Mouse (Mus musculus): Measurements from ENCODE around the gene Naa30.
"Not testable (repeated sequence)": the region's sequence is repeated elsewhere in the genome, so short reads cannot be mapped to it uniquely, and the experiment has no call there.

Naa30 gene

GRCm38 (mm10) chr14:49171867-49172581 is at the start of gene Naa30:
Gene Naa30 (plus strand): TSS chr14:49172226.
- peak; percentile 97 to 98 for DNase-seq (ENCODE audit: low spot score in 2 of 2)

DNA sequence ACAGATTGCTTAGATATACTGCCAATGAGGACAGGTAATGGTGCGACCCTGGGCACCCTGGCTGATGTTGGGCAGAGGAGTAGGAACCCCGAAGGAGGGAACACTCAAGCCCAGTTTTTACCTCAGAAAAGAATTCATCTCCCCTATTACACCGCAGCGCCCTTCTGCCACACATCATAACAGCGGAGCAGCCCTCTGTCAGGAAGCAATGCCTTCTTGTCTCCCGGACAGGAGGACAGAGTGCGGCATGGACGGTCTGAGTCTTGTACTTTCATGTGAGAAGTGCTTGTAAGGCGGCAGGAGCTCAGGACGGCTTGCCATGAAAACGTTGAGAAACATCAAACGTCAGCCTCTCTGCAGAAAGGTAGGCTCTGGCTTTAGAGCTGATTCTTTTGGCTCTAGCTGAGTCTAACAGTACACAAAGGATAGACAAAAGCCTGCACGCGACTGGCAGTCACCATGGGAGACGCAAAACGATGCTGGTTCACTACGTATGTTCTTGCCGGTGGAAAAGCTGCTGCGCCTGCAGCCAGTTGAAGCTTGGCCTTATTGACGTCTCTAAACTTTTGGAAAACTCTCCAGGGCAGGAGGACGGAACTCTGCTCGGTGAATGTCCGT is 44.8 kb upstream of the Naa30 start:
- DNase-seq (ENCODE audit: low spot score in 2 of 2), result no peak

GRCm38 (mm10) chr14:49128544-49129263 is 43.3 kb upstream of the Naa30 start:
- DNase-seq (ENCODE audit: low spot score in 2 of 2), result no peak

GRCm38 (mm10) chr14:49132391-49132790 is 39.6 kb upstream of the Naa30 start:
- no peak for DNase-seq (ENCODE audit: low spot score in 2 of 2)

GRCm38 (mm10) chr14:49138171-49138570 is 33.9 kb upstream of the Naa30 start:
- DNase-seq (ENCODE audit: low spot score in 2 of 2), result no peak

GRCm38 (mm10) chr14:49140756-49141155 is 31.3 kb upstream of the Naa30 start:
- DNase-seq (ENCODE audit: low spot score in 2 of 2), result no peak

DNA sequence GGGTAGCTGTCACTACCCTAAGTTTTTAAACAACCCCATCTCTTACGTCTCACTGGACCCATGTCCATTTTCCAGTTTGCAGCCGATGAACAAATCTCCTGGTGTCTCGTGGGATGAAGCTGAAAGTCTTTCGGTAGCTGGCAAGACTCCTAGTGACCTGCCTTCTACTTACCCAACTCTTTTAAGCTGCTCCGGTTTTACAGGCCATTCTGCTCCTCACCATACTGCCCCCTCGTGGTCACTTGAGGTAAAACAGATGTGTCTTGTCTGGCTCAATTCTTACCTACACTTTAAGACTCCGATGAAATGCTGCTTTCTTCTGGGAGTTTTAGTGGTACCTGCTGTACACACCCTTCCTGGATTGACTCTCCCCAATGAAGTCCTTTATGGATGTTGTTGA is 18.2 kb upstream of the Naa30 start:
- DNase-seq (ENCODE audit: low spot score in 2 of 2), result peak; percentile 47 to 72

DNA sequence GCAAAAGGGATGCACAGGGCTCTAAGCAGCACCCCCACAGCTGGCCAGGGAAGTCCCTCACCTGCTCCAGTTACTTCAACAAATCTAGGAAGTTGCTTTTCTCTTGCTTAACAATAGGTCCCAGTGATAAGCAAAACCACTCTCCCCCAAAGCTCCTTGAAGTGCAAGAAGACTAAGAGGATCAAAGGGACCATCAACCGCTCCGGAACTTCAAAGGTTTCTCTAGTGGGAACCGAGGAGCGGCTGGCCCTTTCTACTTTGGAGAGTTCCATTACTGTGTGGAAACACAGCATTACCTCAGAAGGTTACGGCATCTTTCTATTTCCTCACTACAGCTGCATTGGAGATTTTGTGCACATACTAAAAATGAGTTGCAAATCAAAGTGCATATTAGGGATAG is 16.5 kb upstream of the Naa30 start:
- DNase-seq (ENCODE audit: low spot score in 2 of 2), result no peak

- DNase-seq (ENCODE audit: low spot score in 2 of 2), result no peak
These were observed 13.7 kb upstream of the Naa30 start for GRCm38 (mm10) chr14:49158143-49158925.

GRCm38 (mm10) chr14:49171286-49171685 is 740 bp upstream of the Naa30 start:
- DNase-seq (ENCODE audit: low spot score in 2 of 2), result no peak

GRCm38 (mm10) chr14:49172582-49172988 is 559 bp downstream of the Naa30 start:
- DNase-seq (ENCODE audit: low spot score in 2 of 2), result peak in 1 of 2 experiments; percentile 51

GRCm38 (mm10) chr14:49173290-49174135 is 1.5 kb downstream of the Naa30 start:
- DNase-seq (ENCODE audit: low spot score in 2 of 2), result peak in 1 of 2 experiments; percentile 8

DNA sequence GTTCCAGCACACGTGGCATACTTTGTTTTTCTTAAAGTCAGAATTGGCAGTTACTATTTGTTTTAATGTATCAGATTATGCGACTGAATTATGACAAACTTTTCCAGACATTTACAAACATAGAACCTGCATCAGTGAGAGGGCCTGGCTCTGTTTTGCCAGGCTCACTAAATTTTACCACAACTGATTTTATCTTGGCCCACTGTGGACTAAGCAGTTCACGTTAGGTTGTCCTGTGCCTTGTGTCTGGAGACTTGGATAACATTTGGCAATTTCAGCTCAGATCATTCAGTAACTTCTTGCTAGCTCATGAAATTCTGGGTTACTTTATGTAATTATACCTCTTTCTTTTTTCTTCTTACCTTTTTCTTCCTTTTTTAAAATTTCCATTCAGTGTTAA is 7.7 kb downstream of the Naa30 start:
- DNase-seq (ENCODE audit: low spot score in 2 of 2), result no peak

DNA sequence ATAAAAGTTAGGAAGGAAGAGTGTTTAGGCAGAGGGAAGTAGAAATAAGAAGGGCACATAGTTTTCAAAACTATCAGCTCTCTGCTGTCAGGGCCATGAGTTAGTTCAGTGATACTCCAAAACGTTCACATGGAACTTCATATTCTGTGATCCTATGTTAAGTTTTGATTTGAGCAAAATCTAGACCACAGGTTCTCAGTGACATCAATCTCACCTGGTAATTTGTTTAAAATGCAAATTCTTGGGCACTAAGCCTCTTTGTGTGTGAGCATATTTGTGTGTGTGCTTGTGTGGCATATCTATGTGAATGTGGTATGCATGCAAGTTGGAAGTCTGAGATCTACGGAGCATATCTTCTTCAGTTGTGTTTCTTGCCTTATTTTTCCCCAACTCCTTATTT is 14.2 kb downstream of the Naa30 start:
- no peak for DNase-seq (ENCODE audit: low spot score in 2 of 2)

DNA sequence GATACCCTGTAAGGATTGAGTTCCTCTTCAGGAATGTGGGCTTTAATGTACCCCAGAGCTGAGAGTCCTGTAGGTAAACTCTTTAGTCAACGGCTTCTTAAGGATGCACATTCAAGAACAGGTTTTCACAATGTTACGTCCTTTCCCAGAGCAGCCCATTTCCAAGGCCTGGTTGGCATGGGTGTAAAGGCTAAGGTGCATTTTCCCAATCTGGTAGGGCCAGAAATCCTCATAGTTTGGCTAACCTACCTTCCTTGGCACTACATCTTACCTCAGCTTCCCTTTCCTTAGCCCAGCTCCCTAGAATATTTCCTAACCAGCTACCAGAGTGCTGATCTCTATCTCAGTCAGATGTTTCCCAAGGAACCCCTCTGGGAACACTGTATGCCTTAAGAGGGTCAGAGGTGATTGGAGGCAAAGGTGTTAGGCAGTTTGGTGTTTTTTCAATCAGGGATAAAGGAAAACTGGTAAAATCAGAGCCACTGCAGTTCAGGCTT is 25.1 kb downstream of the Naa30 start:
- no peak for DNase-seq (ENCODE audit: low spot score in 2 of 2)

GRCm38 (mm10) chr14:49201073-49201778 is 29.2 kb downstream of the Naa30 start:
- no peak for DNase-seq (ENCODE audit: low spot score in 2 of 2)

DNA sequence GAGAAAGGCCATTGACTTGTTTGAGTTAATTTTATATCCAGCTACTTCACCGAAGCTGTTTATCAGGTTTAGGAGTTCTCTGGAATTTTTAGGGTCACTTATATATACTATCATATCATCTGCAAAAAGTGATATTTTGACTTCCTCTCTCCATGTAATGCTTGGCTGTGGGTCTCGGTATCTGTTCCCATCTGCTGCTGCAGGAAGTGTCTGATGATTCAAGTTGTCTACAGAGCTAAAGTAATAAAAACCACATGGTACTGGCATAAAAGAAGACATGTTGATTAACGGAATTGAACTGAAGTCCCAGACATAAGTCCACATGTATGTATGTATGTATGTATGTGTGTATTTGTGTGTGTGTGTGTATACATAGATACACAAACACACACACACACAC is 38.2 kb downstream of the Naa30 start:
- not testable (repeated sequence) for DNase-seq (ENCODE audit: low spot score in 2 of 2)

DNA sequence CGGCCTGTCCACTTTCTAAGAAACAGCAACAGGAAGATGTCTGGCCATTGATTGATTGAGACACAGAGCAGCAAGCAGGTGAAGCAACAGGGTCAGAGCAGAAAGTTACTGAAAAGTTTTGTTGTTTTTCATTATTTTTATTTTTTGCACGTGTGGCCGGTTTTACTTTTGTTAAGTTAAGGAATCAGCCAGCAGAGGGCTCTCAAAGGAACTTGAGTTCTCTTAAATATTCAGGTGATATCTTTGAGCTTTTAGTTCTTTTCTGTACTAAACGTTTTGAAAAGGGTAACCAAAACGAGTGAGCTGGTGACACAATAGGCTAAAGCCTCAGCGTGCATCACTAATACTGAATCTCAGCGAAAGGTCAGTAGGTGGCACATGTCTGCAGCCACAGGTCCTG is 46.7 kb downstream of the Naa30 start:
- no peak for DNase-seq (ENCODE audit: low spot score in 2 of 2)

DNA sequence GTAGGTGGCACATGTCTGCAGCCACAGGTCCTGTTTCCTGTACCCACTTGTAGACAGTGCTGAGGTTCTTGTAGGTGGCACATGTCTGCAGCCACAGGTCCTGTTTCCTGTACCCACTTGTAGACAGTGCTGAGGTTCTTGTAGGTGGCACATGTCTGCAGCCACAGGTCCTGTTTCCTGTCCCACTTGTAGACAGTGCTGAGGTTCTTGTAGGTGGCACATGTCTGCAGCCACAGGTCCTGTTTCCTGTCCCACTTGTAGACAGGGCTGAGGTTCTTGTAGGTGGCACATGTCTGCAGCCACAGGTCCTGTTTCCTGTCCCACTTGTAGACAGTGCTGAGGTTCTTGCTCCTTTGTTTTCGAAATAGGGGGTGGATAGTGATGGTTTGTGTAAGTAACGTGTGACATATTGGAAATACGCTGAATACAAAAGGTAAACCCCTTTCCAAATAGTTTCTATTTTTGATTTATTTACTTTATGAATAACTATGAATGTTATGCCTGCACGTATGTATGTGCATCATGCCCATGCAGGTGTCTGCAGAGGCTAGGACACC is 47.5 kb downstream of the Naa30 start:
- DNase-seq (ENCODE audit: low spot score in 2 of 2), result not testable (repeated sequence)

- DNase-seq (ENCODE audit: low spot score in 2 of 2), result no peak
These were observed 49.7 kb downstream of the Naa30 start for GRCm38 (mm10) chr14:49221771-49222170.
